Mouse (Mus musculus) limb, embryonic 11.5 days (tissue): ENCODE data around the gene Ccne1. TPM values are rescaled to one million over a fixed set of nuclear protein-coding genes. Genes with fewer than 3 reads are reported as not detected.
"Not testable (repeated sequence)": the region's sequence is repeated elsewhere in the genome, so short reads cannot be mapped to it uniquely, and the experiment has no call there.

Source experiments
- ATAC-seq: fragments of 200-750 bp; cut with Nextera tagmentation; 2 replicates; pipeline ENCODE4 v1.8.0; 2017; ENCODE audit warnings: low read depth; ENCODE audit not compliant: insufficient number of reproducible peaks, low FRiP score, low TSS enrichment
- DNase-seq: peaks from one replicate; pipeline ENCODE4 v3.0.0-alpha.2; 2015; ENCODE audit warnings: low spot score
- H3K27ac ChIP-seq: fragments of 300-500 bp; sonication (generic); replicated peaks from 2 replicates; pipeline ENCODE4 v1.5.1; 2014; ENCODE audit warnings: low read depth, mild to moderate bottlenecking, low read length
- H3K27me3 ChIP-seq: fragments of 300-500 bp; sonication (generic); 2 replicates; pipeline ENCODE4 v1.6.1; 2014; ENCODE audit warnings: mild to moderate bottlenecking, low read length, mixed read lengths; ENCODE audit not compliant: control insufficient read depth, insufficient read depth
- H3K36me3 ChIP-seq: fragments of 300-500 bp; sonication (generic); 2 replicates; pipeline ENCODE4 v1.6.1; 2014; ENCODE audit warnings: mild to moderate bottlenecking, low read length, moderate library complexity, mixed read lengths; ENCODE audit not compliant: control insufficient read depth, insufficient read depth
- H3K4me1 ChIP-seq: fragments of 300-500 bp; sonication (generic); 2 replicates; pipeline ENCODE4 v1.6.1; 2014; ENCODE audit warnings: low read length, mixed read lengths; ENCODE audit not compliant: control insufficient read depth, insufficient read depth
- H3K4me2 ChIP-seq: fragments of 300-500 bp; sonication (generic); 2 replicates; pipeline ENCODE4 v1.6.1; 2014; ENCODE audit warnings: low read depth, mild to moderate bottlenecking, moderate library complexity; ENCODE audit not compliant: severe bottlenecking
- H3K4me3 ChIP-seq: fragments of 300-500 bp; sonication (generic); 2 replicates; pipeline ENCODE4 v1.5.1; 2014; ENCODE audit warnings: low read depth, low read length
- H3K9ac ChIP-seq: fragments of 300-500 bp; sonication (generic); 2 replicates; pipeline ENCODE4 v1.6.1; 2014; ENCODE audit warnings: mild to moderate bottlenecking, low read length
- H3K9me3 ChIP-seq: fragments of 300-500 bp; sonication (generic); 2 replicates; pipeline ENCODE4 v1.6.1; 2016; ENCODE audit warnings: low read length; ENCODE audit not compliant: control insufficient read depth
- WGBS: fragments of 180-500 bp; shearing (Covaris S2); extraction: QIAGEN DNeasy Blood & Tissue Kit; methylation state at CpG from one replicate; pipeline ENCODE4 v1.1.7; 2014; 5-methylcytosine and 5-hydroxymethylcytosine counted together
- polyA plus RNA-seq: library from polyadenylated mRNA; unstranded; fragments of >200 nt; fragmentation: Nextera tagmentation; extraction: Ambion mirVana; gene quantifications from 2 replicates; pipeline ENCODE4 v1.2.1, GENCODE M21; 2014

Ccne1 gene
- polyA plus RNA-seq, 1 experiment from 2014 or later, result 131 TPM

DNA sequence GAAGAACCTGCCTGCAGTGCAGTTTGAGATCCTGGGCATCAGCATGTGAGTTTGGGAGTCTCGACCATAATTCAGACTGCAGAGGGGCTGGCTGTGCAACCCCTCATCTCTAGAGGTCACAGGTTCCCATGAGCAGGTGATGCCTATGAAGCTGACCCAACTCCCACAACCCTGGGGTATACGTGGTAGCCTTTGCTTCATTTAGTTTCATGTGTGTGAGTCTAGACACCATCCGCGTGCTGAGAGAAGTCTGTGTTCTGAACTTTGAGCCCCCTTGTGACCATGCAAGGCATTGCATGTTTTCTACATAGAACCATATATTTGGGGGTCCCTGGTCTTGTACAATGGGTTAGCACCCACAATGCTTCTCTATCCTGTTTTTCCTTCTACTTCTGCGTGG lies 23.9 kb upstream of the Ccne1 start:
- WGBS, result 32% methylated on average over 5 of the region's 5 CpGs
- Histone ChIP-seq H3K27ac (peak overlapping the region; percentile 84), H3K4me3 (no peak overlapping the region), H3K9ac (peak overlapping the region; percentile 32; the same call in 1 of the 2 replicates), H3K36me3 (no peaks in the 10 kb centered on the region), H3K27me3 (no peaks in the 10 kb centered on the region), H3K9me3 (no peaks in the 10 kb centered on the region), H3K4me1 (peaks cover 8% of the 10 kb centered on the region), H3K4me2 (no peak overlapping the region)
- ATAC-seq (0 out of 2 replicates have a peak, but pooled peaks have one; percentile 22), DNase-seq (peak; percentile 79)

DNA sequence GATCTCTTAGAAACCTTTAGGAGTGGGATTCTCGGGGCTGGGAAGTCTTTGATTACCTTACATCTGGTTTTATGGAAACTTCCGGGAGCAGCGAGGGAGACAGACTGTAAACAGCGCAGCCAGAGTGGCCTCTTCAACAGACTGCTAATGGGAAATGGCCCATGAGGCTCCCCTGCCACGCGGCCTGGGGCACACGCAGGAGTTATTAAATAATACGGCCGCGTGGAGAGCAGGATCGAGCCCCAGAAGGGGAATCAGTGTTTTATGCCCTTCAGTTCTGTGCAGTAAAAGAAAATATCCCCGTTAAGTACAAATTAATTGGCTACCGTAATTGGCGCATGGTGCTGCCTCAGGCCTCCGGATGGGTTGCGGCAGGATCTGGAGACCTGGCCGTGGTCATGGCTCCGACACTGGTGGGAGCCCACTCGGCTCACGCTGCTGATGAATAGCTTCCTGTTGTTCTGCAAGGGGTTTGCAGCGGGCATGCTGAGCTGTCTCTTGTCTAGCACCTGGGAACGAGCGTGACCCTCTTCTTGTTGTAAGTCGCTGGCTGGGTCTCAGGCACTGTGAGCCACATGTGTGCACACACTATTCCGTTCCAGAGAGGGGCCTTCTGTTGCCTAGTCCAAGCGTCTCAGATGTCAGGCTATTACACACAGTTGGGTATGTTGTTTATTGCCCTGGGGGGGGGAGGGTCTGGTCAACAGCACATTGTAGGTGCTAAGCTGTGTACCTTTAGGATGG lies 22.8 kb upstream of the Ccne1 start:
- H3K27ac ChIP-seq, result peak overlapping the region; percentile 75
- peak overlapping the region; percentile 33; the same call in 1 of the 2 replicates for H3K4me2 ChIP-seq
- H3K27me3 ChIP-seq, result no peaks in the 10 kb centered on the region
- WGBS, result 17% methylated on average over 26 of the region's 26 CpGs
- H3K9me3 ChIP-seq, result no peaks in the 10 kb centered on the region
- H3K4me1 ChIP-seq, result peaks cover 8% of the 10 kb centered on the region
- no peak overlapping the region for H3K9ac ChIP-seq
- peak; percentile 78 for DNase-seq
- no peaks in the 10 kb centered on the region for H3K36me3 ChIP-seq
- ATAC-seq, result peak; percentile 79
- H3K4me3 ChIP-seq, result no peak overlapping the region

DNA sequence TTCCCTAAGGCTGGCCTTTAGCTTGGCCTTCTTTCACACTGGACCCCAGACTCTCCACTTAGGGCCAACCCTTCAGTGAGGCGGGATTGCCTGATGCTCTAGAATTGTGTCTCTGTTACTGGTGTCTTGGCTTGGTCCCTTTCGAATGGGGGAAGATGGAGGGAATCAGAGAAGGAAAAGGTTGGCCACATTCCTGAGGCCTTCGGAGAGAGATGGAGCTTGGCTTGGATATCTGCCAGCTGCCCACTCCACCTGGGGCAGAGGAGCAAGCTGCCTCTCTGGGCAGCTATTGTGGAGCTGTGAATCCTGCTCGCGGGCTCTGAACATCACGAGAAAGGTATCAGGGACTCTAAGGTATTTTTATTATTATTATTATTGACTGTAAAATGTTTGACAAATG lies 22.2 kb upstream of the Ccne1 start:
- no peak for ATAC-seq
- no peak overlapping the region; the same call in 1 of the 2 replicates for H3K27ac ChIP-seq
- H3K27me3 ChIP-seq, result no peaks in the 10 kb centered on the region
- 74% methylated on average over 6 of the region's 6 CpGs for WGBS
- no peak overlapping the region for H3K4me2 ChIP-seq
- H3K9me3 ChIP-seq, result no peaks in the 10 kb centered on the region
- H3K36me3 ChIP-seq, result no peaks in the 10 kb centered on the region
- H3K9ac ChIP-seq, result no peak overlapping the region
- no peak for DNase-seq
- H3K4me1 ChIP-seq, result peaks cover 8% of the 10 kb centered on the region
- no peak overlapping the region for H3K4me3 ChIP-seq

GRCm38 (mm10) chr7:38128256-38128655 lies 20.9 kb upstream of the Ccne1 start:
- not testable (repeated sequence) for ATAC-seq, H3K9me3 ChIP-seq, H3K9ac ChIP-seq, DNase-seq, H3K4me3 ChIP-seq, H3K27me3 ChIP-seq, H3K4me1 ChIP-seq, H3K4me2 ChIP-seq, H3K27ac ChIP-seq, H3K36me3 ChIP-seq
- WGBS, result 72% methylated on average over 5 of the region's 5 CpGs

GRCm38 (mm10) chr7:38125565-38126159 lies 18.3 kb upstream of the Ccne1 start:
- no peak overlapping the region for H3K4me3 ChIP-seq
- H3K36me3 ChIP-seq, result no peaks in the 10 kb centered on the region
- H3K9ac ChIP-seq, result no peak overlapping the region
- H3K27me3 ChIP-seq, result no peaks in the 10 kb centered on the region
- H3K27ac ChIP-seq, result no peak overlapping the region
- H3K4me1 ChIP-seq, result peaks cover 2% of the 10 kb centered on the region
- H3K4me2 ChIP-seq, result no peak overlapping the region
- 76% methylated on average over 12 of the region's 12 CpGs for WGBS
- ATAC-seq (no peak; the same call in 1 of the 2 replicates), DNase-seq (no peak)
- H3K9me3 ChIP-seq, result no peaks in the 10 kb centered on the region

GRCm38 (mm10) chr7:38124164-38124563 lies 16.8 kb upstream of the Ccne1 start:
- ATAC-seq, H3K4me1 ChIP-seq, H3K36me3 ChIP-seq, H3K4me2 ChIP-seq, H3K9me3 ChIP-seq, DNase-seq, H3K27ac ChIP-seq, H3K9ac ChIP-seq, H3K4me3 ChIP-seq, H3K27me3 ChIP-seq: not testable (repeated sequence)
- WGBS, result 93% methylated on average over 2 of the region's 2 CpGs

DNA sequence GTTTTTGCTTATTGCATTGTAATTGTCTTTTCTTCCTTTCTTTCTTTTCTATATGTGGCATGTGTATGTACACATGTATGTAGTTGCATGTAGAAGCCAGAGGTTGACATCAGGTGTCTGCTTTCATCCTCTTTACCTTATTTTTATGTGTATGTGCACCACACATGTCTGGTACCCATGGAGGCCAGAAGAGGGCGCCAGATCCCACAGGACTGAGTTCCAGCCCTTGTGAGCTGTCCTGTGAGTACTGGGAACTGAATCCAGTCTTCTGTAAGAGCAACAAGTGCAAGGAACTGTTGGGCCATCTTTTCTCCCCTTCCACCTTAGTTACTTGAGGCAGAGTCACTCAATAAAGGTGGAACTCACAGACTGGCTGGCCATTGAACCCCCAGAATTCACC lies 11.3 kb upstream of the Ccne1 start:
- Histone ChIP-seq H3K9me3 (no peaks in the 10 kb centered on the region), H3K27me3 (no peaks in the 10 kb centered on the region), H3K9ac (no peak overlapping the region), H3K4me2 (no peak overlapping the region), H3K36me3 (no peaks in the 10 kb centered on the region), H3K4me3 (no peak overlapping the region), H3K27ac (no peak overlapping the region), H3K4me1 (no peaks in the 10 kb centered on the region)
- DNase-seq, result no peak
- 0% methylated on average over 1 of the region's 1 CpGs for WGBS
- no peak for ATAC-seq

DNA sequence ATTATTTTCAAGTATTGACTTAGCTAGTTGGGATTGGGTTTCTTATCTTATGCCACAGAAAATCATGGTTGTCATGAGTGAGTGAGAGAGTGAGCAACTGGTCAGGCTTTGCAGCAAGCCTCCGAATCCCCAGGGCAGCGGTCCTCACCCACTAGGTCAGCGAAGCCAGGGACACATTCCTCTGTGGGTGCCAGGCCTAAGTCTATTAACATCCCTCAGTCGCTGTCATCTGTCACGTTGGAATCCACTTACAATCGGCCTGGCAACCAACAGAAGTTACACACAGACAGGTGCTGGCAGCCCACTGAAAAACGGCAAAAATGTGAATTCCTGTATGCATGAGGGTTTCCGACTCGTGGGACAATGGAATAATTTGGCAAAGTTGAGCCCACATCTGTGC lies 5.1 kb upstream of the Ccne1 start:
- Histone ChIP-seq H3K4me1 (peaks cover 11% of the 10 kb centered on the region), H3K4me2 (no peak overlapping the region), H3K27me3 (no peaks in the 10 kb centered on the region), H3K9me3 (no peaks in the 10 kb centered on the region), H3K36me3 (no peaks in the 10 kb centered on the region), H3K4me3 (no peak overlapping the region), H3K27ac (no peak overlapping the region; the same call in 1 of the 2 replicates), H3K9ac (no peak overlapping the region)
- WGBS, result 85% methylated on average over 9 of the region's 9 CpGs
- ATAC-seq, result 0 out of 2 replicates have a peak, but pooled peaks have one; percentile 4
- DNase-seq, result peak; percentile 25
